Mouse (Mus musculus) forebrain, postnatal 0 days (tissue): ENCODE results near the gene 1190005I06Rik. TPM values are rescaled to one million over a fixed set of nuclear protein-coding genes. Genes with fewer than 3 reads are reported as not detected.
A peak's percentile ranks its signal among the peaks of the same experiment; 100 is the strongest.

Experiments
- ATAC-seq: fragments of 200-750 bp; cut with Nextera tagmentation; 2 replicates; pipeline ENCODE4 v1.8.0; 2017; ENCODE audit warnings: mild to moderate bottlenecking, moderate library complexity
- DNase-seq: peaks from one replicate; pipeline ENCODE4 v3.0.0-alpha.2; 2015
- H3K27ac ChIP-seq: fragments of 300-500 bp; sonication (generic); 2 replicates; pipeline ENCODE4 v1.5.1; 2014; ENCODE audit warnings: low read depth, mild to moderate bottlenecking, antibody characterized with exemption, low read length, moderate library complexity, mixed read lengths
- H3K27me3 ChIP-seq: fragments of 300-500 bp; sonication (generic); 2 replicates; pipeline ENCODE4 v1.6.1; 2014; ENCODE audit warnings: mild to moderate bottlenecking, low read length, mixed read lengths; ENCODE audit not compliant: insufficient read depth
- H3K36me3 ChIP-seq: fragments of 300-500 bp; sonication (generic); 2 replicates; pipeline ENCODE4 v1.6.1; 2014; ENCODE audit warnings: mild to moderate bottlenecking, moderate library complexity; ENCODE audit not compliant: insufficient read depth
- H3K4me1 ChIP-seq: fragments of 300-500 bp; sonication (generic); 2 replicates; pipeline ENCODE4 v1.6.1; 2014; ENCODE audit warnings: antibody characterized with exemption; ENCODE audit not compliant: insufficient read depth
- H3K4me2 ChIP-seq: fragments of 300-500 bp; sonication (generic); 2 replicates; pipeline ENCODE4 v1.6.1; 2014; ENCODE audit warnings: low read depth, mild to moderate bottlenecking, moderate library complexity
- H3K4me3 ChIP-seq: fragments of 300-500 bp; sonication (generic); 2 replicates; pipeline ENCODE4 v1.5.1; 2014; ENCODE audit warnings: low read depth, low read length, mixed read lengths
- H3K9ac ChIP-seq: fragments of 300-500 bp; sonication (generic); 2 replicates; pipeline ENCODE4 v1.6.1; 2014; ENCODE audit warnings: mild to moderate bottlenecking
- H3K9me3 ChIP-seq: fragments of 300-500 bp; sonication (generic); 2 replicates; pipeline ENCODE4 v1.6.1; 2016; ENCODE audit warnings: low read length
- CTCF ChIP-seq: sonication (generic); IDR thresholded peaks from 2 replicates; pipeline ENCODE4 v1.5.1; 2016; ENCODE audit warnings: antibody characterized with exemption, control low read depth, low read depth
- WGBS: fragments of 180-500 bp; shearing (Covaris S2); extraction: QIAGEN DNeasy Blood & Tissue Kit; methylation state at CpG from one replicate; pipeline ENCODE4 v1.1.7; 2014; 5-methylcytosine and 5-hydroxymethylcytosine counted together
- polyA plus RNA-seq: library from polyadenylated mRNA; unstranded; fragments of >200 nt; fragmentation: Nextera tagmentation; extraction: Ambion mirVana; gene quantifications from 2 replicates; pipeline ENCODE4 v1.2.1, GENCODE M21; 2015
- total RNA-seq: library from RNA; depleted of rRNA; stranded (reverse); fragments of >200 nt; gene quantifications from 2 replicates; pipeline ENCODE4 v1.2.3, GENCODE M21; 2014

1190005I06Rik gene
- total and polyA plus RNA-seq, 2 experiments from 2014 or later = 18.5 to 21.7 TPM

DNA sequence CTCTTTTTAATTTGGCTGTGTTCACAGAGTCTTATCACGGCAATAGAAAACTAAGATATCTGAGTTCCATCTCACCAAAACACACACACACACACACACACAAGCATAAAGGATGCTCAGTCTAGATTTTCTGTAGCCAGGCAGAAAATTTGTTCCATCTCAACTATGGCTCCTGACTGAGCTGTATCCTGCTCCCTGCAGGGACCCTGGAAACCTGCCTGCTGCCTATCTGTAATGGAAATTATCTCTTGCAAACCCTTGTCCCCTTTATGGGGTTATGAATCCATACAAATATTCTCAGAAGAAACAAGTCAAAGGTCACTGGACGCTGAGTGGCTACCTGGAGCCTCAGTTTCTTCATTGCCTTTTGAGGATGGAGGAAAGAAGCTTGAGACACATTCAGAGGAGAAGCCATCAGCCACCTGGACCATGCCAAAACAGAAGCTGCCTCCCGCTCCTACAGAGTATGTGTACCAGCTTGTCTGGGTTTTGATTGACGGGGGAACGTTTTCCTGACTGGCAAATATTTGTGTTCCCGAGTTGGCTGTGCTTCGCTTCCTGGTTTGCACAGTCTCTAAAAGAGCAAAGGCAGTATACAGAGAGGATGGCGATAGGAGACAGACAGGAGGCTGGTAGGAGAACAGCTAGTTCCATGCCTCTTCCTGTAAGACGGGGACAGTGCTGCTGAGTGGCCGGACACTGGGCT is 55.7 kb downstream of the 1190005I06Rik start:
- DNase-seq = peak; percentile 74
- H3K9me3 ChIP-seq = no peaks in the 10 kb centered on the region
- peaks cover 11% of the 10 kb centered on the region; the same call in 1 of the 2 replicates for H3K4me1 ChIP-seq
- no peak overlapping the region; the same call in 1 of the 2 replicates for H3K9ac ChIP-seq
- H3K4me2 ChIP-seq = no peak overlapping the region
- H3K27me3 ChIP-seq = no peaks in the 10 kb centered on the region
- H3K36me3 ChIP-seq = no peaks in the 10 kb centered on the region
- WGBS = 49% methylated on average over 10 of the region's 10 CpGs
- no peak overlapping the region for H3K4me3 ChIP-seq
- ATAC-seq = no peak
- TF ChIP-seq CTCF = no peak
- H3K27ac ChIP-seq = peak overlapping the region; percentile 54; the same call in 1 of the 2 replicates

DNA sequence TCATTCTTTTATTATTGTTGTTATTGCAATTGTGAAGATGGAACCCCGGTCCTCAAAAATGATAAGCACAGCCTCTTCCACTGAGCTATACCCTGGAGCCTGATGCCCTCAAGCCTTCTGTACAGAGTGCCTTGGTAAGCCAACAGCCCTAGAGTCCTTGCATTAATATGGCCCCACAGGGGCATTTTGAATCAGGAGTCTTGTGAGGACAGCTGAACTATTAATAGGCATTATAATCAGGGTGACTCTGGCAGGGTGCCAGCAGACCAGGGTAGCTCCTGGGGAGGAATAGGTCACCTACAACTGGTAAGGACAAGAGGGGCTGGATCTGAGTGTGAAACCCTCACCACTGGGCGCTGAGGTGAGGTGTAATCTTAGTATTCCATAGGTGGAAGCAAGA is 57.5 kb downstream of the 1190005I06Rik start:
- no peak overlapping the region for H3K9ac ChIP-seq
- H3K9me3 ChIP-seq = no peaks in the 10 kb centered on the region
- ATAC-seq = no peak

DNA sequence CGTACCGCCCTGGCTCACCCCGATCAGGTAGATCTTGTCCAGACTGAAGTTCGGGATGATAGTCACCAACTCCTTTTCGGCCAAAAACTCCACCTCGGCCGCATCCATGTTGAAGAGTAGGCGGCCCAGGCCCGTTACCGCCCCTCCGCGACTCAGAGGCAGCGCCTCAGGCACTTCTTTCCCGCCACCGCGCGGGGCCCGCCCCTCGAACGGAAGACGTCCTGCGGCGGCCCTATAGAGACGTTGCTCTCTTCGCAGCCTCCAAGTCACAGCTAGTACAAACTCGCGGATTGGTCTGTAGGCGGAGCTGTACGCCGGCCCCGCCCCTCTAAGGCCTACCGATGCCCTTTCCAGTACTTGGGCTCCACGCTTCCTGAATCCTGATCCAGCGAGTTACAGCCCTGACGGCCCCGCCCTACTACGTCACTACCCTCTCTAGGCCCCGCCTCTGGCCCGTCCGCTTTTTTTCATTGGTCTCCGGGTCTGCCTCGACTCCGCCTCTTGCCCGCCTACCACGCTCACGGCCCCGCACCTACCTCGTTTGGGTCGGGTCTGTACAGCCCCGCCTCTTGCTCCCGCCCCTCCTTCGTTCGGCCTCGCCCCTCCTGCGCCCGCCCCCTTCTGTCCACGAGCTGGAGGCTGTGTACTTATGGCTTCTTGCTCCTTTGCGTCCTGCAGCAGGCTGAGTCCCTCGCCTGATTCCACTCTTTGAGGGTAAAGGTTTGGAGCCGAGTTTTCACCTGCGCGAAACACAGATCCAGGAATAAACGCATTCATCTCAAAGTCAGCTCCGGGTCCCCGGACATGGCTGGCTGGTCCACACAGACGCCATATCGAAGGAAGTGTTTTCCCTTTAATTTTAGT is 58.3 kb downstream of the 1190005I06Rik start, which contains the start of gene Gins2:
Gene Gins2 (minus strand): TSS at position 397 of the 864 bp plus-strand sequence.
- Histone ChIP-seq H3K9me3 (no peaks in the 10 kb centered on the region), H3K4me2 (peak within 1 kb of the TSS; percentile 94), H3K36me3 (no peaks in the 10 kb centered on the region), H3K27ac (peak within 1 kb of the TSS; percentile 31; the same call in 1 of the 2 replicates), H3K4me1 (peaks cover 11% of the 10 kb centered on the region; the same call in 1 of the 2 replicates), H3K4me3 (peak within 1 kb of the TSS; percentile 45), H3K27me3 (no peaks in the 10 kb centered on the region), H3K9ac (peak within 1 kb of the TSS; percentile 51)
- DNase-seq (peak; percentile 99), ATAC-seq (peak; percentile 99)
- TF ChIP-seq CTCF = peak; percentile 26; the same call in 1 of the 2 replicates
- under 1% methylated on average over 67 of the region's 67 CpGs for WGBS

More for the DNA sequence above, 57.5 kb downstream of the 1190005I06Rik start:
- H3K27ac ChIP-seq = no peak overlapping the region
- no peaks in the 10 kb centered on the region for H3K36me3 ChIP-seq
- peak overlapping the region; percentile 94 for H3K4me2 ChIP-seq
- no peaks in the 10 kb centered on the region for H3K27me3 ChIP-seq
- H3K4me1 ChIP-seq = peaks cover 11% of the 10 kb centered on the region; the same call in 1 of the 2 replicates
- WGBS = 60% methylated on average over 2 of the region's 2 CpGs
- peak overlapping the region; percentile 45 for H3K4me3 ChIP-seq
- DNase-seq = no peak
- no peak for TF ChIP-seq CTCF

DNA sequence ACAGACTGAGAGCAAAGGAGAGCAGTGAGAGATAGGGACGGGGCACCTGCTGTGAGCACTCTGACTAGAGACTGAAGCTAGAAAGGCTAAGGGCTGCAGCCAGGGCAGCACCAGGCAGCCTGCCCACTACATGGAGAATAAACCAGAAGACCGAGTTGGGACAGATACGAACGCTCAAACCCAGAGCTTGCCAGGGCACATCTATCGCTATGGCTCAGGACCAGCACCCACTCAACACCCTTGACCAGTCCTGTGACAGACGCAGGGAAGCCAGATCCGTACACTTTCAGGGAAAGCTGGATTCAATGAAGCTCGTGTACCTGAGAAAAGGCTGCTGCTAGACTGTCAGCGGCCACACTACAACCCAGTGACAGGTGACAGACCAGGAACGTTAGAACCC is 61.9 kb downstream of the 1190005I06Rik start:
- Histone ChIP-seq H3K9ac (no peak overlapping the region), H3K27ac (no peak overlapping the region), H3K4me2 (no peak overlapping the region), H3K36me3 (peaks cover 11% of the 10 kb centered on the region), H3K27me3 (no peaks in the 10 kb centered on the region), H3K4me3 (no peak overlapping the region), H3K9me3 (no peaks in the 10 kb centered on the region), H3K4me1 (0 out of 2 replicates have a peak, but pooled peaks cover 4% of the 10 kb centered on the region)
- no peak for TF ChIP-seq CTCF
- DNase-seq = no peak
- ATAC-seq = no peak
- WGBS = 93% methylated on average over 10 of the region's 10 CpGs

DNA sequence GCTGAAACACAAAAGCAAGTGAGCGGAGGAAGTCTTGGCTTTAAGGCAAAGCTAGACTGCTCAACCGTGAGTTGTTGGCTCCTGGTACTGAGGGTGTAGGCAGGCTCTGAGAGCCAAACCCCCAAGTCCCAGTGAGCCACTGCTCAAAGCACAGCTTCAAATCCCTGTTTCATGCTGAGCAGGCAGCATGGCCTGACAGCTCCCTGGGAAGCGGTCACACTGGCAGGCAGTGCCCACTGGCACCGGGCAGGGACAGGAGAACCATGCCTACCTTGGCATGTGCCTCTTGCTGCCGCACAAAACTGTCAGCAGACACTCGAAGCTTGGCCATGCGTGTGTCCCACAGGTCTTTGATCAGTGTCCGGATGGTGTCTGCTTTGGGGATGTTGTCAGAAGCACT is 65.6 kb downstream of the 1190005I06Rik start:
- ATAC-seq (no peak), DNase-seq (no peak)
- no peak overlapping the region for H3K9ac ChIP-seq
- no peak overlapping the region for H3K4me3 ChIP-seq
- TF ChIP-seq CTCF = no peak
- no peaks in the 10 kb centered on the region for H3K4me1 ChIP-seq
- H3K9me3 ChIP-seq = no peaks in the 10 kb centered on the region
- WGBS = 75% methylated on average over 8 of the region's 8 CpGs
- H3K36me3 ChIP-seq = peaks cover 39% of the 10 kb centered on the region
- no peaks in the 10 kb centered on the region for H3K27me3 ChIP-seq
- no peak overlapping the region for H3K4me2 ChIP-seq
- no peak overlapping the region for H3K27ac ChIP-seq

DNA sequence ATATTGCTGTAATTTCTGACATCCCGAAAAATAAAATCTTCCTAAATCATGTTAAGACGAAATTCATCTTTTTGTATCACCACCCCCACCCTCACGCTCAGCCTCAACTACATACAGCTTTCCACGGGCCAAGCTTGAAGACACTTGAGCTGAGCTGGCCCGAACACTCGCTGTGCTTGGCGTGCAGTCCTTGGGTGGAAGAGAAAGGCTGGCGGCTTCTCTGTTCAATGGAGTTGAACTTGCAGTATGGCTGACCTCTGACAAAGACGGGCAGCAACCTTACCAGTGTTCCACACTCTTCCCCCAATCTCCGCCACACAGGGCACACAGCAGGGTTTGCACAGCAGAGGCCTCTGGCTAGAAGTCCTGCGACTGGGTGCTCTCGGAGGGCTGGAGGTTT is 66.1 kb downstream of the 1190005I06Rik start:
- no peak for TF ChIP-seq CTCF
- WGBS = 84% methylated on average over 12 of the region's 12 CpGs
- H3K4me2 ChIP-seq = no peak overlapping the region
- no peaks in the 10 kb centered on the region for H3K9me3 ChIP-seq
- H3K27ac ChIP-seq = no peak overlapping the region
- peaks cover 44% of the 10 kb centered on the region for H3K36me3 ChIP-seq
- DNase-seq = no peak
- H3K4me3 ChIP-seq = no peak overlapping the region
- no peak overlapping the region for H3K9ac ChIP-seq
- ATAC-seq = no peak
- no peaks in the 10 kb centered on the region for H3K27me3 ChIP-seq
- no peaks in the 10 kb centered on the region for H3K4me1 ChIP-seq
